Mouse (Mus musculus) lung, postnatal 0 days (tissue): ENCODE results near the gene Dok5. TPM values are rescaled to one million over a fixed set of nuclear protein-coding genes. Genes with fewer than 3 reads are reported as not detected.

Source experiments
- ATAC-seq: fragments of 200-750 bp; cut with Nextera tagmentation; 2 replicates; pipeline ENCODE4 v1.8.0; 2017; ENCODE audit warnings: moderate library complexity
- DNase-seq: peaks from one replicate; pipeline ENCODE4 v3.0.0-alpha.2; 2016; ENCODE audit warnings: low spot score
- H3K27ac ChIP-seq: fragments of 300-500 bp; sonication (generic); 2 replicates; pipeline ENCODE4 v1.5.1; 2014; ENCODE audit warnings: antibody characterized with exemption, mild to moderate bottlenecking, low read length, mixed read lengths
- H3K27me3 ChIP-seq: fragments of 300-500 bp; sonication (generic); replicated peaks from 2 replicates; pipeline ENCODE4 v1.6.1; 2014; ENCODE audit warnings: low read length, mixed read lengths; ENCODE audit not compliant: insufficient read depth
- H3K36me3 ChIP-seq: fragments of 300-500 bp; sonication (generic); 2 replicates; pipeline ENCODE4 v1.6.1; 2014; ENCODE audit warnings: low read length, mixed read lengths; ENCODE audit not compliant: insufficient read depth
- H3K4me1 ChIP-seq: fragments of 300-500 bp; sonication (generic); 2 replicates; pipeline ENCODE4 v1.6.1; 2014; ENCODE audit warnings: antibody characterized with exemption, low read depth, low read length, mixed read lengths; ENCODE audit not compliant: insufficient read depth
- H3K4me2 ChIP-seq: fragments of 300-500 bp; sonication (generic); replicated peaks from 2 replicates; pipeline ENCODE4 v1.6.1; 2014; ENCODE audit warnings: low read depth, mild to moderate bottlenecking, low read length, moderate library complexity, mixed read lengths
- H3K4me3 ChIP-seq: fragments of 300-500 bp; sonication (generic); 2 replicates; pipeline ENCODE4 v1.5.1; 2014; ENCODE audit warnings: low read depth, low read length
- H3K9ac ChIP-seq: fragments of 300-500 bp; sonication (generic); replicated peaks from 2 replicates; pipeline ENCODE4 v1.6.1; 2014; ENCODE audit warnings: low read depth, mild to moderate bottlenecking
- H3K9me3 ChIP-seq: fragments of 300-500 bp; sonication (generic); 2 replicates; pipeline ENCODE4 v1.6.1; 2016; ENCODE audit warnings: low read length, mixed read lengths
- CTCF ChIP-seq: IDR thresholded peaks from 2 replicates; pipeline ENCODE4 v1.5.1; 2016; ENCODE audit warnings: antibody characterized with exemption, mild to moderate bottlenecking
- EP300 ChIP-seq: IDR thresholded peaks from 2 replicates; pipeline ENCODE4 v1.6.1; 2016; ENCODE audit warnings: antibody characterized with exemption, mild to moderate bottlenecking, control low read depth
- WGBS: fragments of 180-500 bp; shearing (Covaris S2); extraction: QIAGEN DNeasy Blood & Tissue Kit; methylation state at CpG from one replicate; pipeline ENCODE4 v1.1.7; 2014; 5-methylcytosine and 5-hydroxymethylcytosine counted together
- polyA plus RNA-seq: library from polyadenylated mRNA; unstranded; fragments of >200 nt; fragmentation: Nextera tagmentation; extraction: Ambion mirVana; gene quantifications from 2 replicates; pipeline ENCODE4 v1.2.1, GENCODE M21; 2015

Gene Dok5
- polyA plus RNA-seq, 1 experiment from 2014 or later: 0.55 TPM

- H3K36me3 ChIP-seq: no peaks in the 10 kb centered on the region
- no peaks in the 10 kb centered on the region for H3K27me3 ChIP-seq
- H3K9me3 ChIP-seq: no peaks in the 10 kb centered on the region
- H3K4me2 ChIP-seq: no peak overlapping the region
- H3K27ac ChIP-seq: no peak overlapping the region
- 72% methylated on average over 6 of the region's 6 CpGs for WGBS
- DNase-seq (no peak), ATAC-seq (no peak)
- H3K4me3 ChIP-seq: no peak overlapping the region
- H3K9ac ChIP-seq: no peak overlapping the region
- no peaks in the 10 kb centered on the region for H3K4me1 ChIP-seq
- no peak for TF ChIP-seq EP300
- no peak for TF ChIP-seq CTCF
Observed at GRCm38 (mm10) chr2:170777572-170777971, 46.0 kb downstream of the Dok5 start.

GRCm38 (mm10) chr2:170780010-170780750, 48.6 kb downstream of the Dok5 start:
- no peak overlapping the region for H3K4me3 ChIP-seq
- no peak for TF ChIP-seq CTCF
- TF ChIP-seq EP300: no peak
- no peaks in the 10 kb centered on the region for H3K9me3 ChIP-seq
- H3K27me3 ChIP-seq: no peaks in the 10 kb centered on the region
- DNase-seq (no peak), ATAC-seq (no peak)
- H3K4me1 ChIP-seq: no peaks in the 10 kb centered on the region
- H3K36me3 ChIP-seq: no peaks in the 10 kb centered on the region
- H3K4me2 ChIP-seq: no peak overlapping the region
- WGBS: 84% methylated on average over 11 of the region's 11 CpGs
- no peak overlapping the region for H3K9ac ChIP-seq
- H3K27ac ChIP-seq: no peak overlapping the region

- TF ChIP-seq CTCF: no peak
- no peak for TF ChIP-seq EP300
- DNase-seq (no peak), ATAC-seq (no peak)
- no peak overlapping the region for H3K9ac ChIP-seq
- no peaks in the 10 kb centered on the region for H3K9me3 ChIP-seq
- no peak overlapping the region for H3K27ac ChIP-seq
- H3K36me3 ChIP-seq: no peaks in the 10 kb centered on the region
- WGBS: 93% methylated on average over 10 of the region's 10 CpGs
- no peaks in the 10 kb centered on the region for H3K27me3 ChIP-seq
- H3K4me3 ChIP-seq: no peak overlapping the region
- no peaks in the 10 kb centered on the region for H3K4me1 ChIP-seq
- no peak overlapping the region for H3K4me2 ChIP-seq
Observed at GRCm38 (mm10) chr2:170788101-170788500, 56.5 kb downstream of the Dok5 start.

- H3K9me3 ChIP-seq: no peaks in the 10 kb centered on the region
- H3K9ac ChIP-seq: no peak overlapping the region
- no peaks in the 10 kb centered on the region for H3K36me3 ChIP-seq
- WGBS: 28% methylated on average over 8 of the region's 8 CpGs
- no peaks in the 10 kb centered on the region for H3K4me1 ChIP-seq
- TF ChIP-seq EP300: no peak
- no peak overlapping the region for H3K4me2 ChIP-seq
- no peak for DNase-seq
- H3K27ac ChIP-seq: no peak overlapping the region
- no peak overlapping the region for H3K4me3 ChIP-seq
- no peak for ATAC-seq
- no peaks in the 10 kb centered on the region for H3K27me3 ChIP-seq
Observed at GRCm38 (mm10) chr2:170791332-170792017, 59.9 kb downstream of the Dok5 start.

DNA sequence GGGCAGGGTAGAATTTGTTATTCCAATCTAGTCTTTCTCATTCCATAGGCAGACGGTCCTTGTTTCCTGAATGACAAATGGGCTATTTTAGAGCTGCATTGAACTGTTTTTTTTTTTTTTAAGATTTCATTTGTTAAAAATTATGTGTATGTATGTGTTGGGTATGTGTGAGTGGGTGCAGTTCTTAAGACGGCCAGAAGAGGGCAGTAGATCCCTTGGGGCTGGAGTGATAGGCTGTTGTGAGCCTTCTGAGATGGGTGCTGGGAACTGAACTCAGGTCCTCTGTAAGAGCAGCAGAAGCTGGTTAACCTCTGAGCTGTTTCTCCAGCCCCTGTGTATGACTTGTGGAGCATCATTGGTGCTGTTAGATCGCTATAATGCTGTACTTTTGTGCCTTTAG, 63.6 kb downstream of the Dok5 start:
- Histone ChIP-seq H3K4me1 (no peaks in the 10 kb centered on the region), H3K9ac (no peak overlapping the region), H3K4me2 (no peak overlapping the region), H3K9me3 (no peaks in the 10 kb centered on the region), H3K27me3 (no peaks in the 10 kb centered on the region), H3K36me3 (no peaks in the 10 kb centered on the region), H3K4me3 (no peak overlapping the region), H3K27ac (no peak overlapping the region)
- no peak for TF ChIP-seq EP300
- TF ChIP-seq CTCF: peak; percentile 7; the same call in 1 of the 2 replicates
- DNase-seq: no peak
- WGBS: 74% methylated on average over 3 of the region's 3 CpGs
- no peak for ATAC-seq

- Histone ChIP-seq H3K27me3 (no peaks in the 10 kb centered on the region), H3K27ac (no peak overlapping the region), H3K9me3 (no peaks in the 10 kb centered on the region), H3K4me3 (no peak overlapping the region), H3K4me2 (no peak overlapping the region), H3K4me1 (no peaks in the 10 kb centered on the region), H3K36me3 (no peaks in the 10 kb centered on the region), H3K9ac (no peak overlapping the region)
- DNase-seq: no peak
- no peak for TF ChIP-seq CTCF
- no peak for TF ChIP-seq EP300
- no peak for ATAC-seq
- 78% methylated on average over 6 of the region's 6 CpGs for WGBS
Observed at GRCm38 (mm10) chr2:170802984-170803383, 71.4 kb downstream of the Dok5 start.
